ENCODE assay signal across 8 mouse cellular contexts in genomic region chr17:27557181-27557926, GRCm38 (mm10). TPM values are rescaled to one million over a fixed set of nuclear protein-coding genes. Genes with fewer than 3 reads are reported as not detected.
DNase-seq lines count a peak whose midpoint lies in the region; ATAC-seq and TF ChIP-seq lines count a peak whose summit lies in the region.

No protein-coding gene starts in this region.

- peaks cover 54% of the 10 kb centered on the region for H3K4me1 ChIP-seq in heart, embryonic 12.5 days (replicated peaks)
- peaks cover 2 to 30% of the 10 kb centered on the region in 2 experiments for H3K4me1 ChIP-seq in MEL (ENCODE audit: control insufficient read depth in 1 of 2, insufficient read depth in 2 of 2, low read length in 2 of 2)
- H3K4me1 ChIP-seq in forebrain, embryonic 10.5 days: peaks cover 87% of the 10 kb centered on the region
- peaks cover 54% of the 10 kb centered on the region for H3K4me1 ChIP-seq in kidney, embryonic 15.5 days

- peak in 1 of 3 experiments; percentile 20; a peak in 1 of 6 replicates for TF ChIP-seq CTCF in MEL (IDR thresholded peaks at IDR 0.05 in 2 of 3, conservative IDR thresholded peaks at IDR 0.05 in 1 of 3; ENCODE audit: control insufficient read depth in 1 of 3, insufficient read depth in 1 of 3, low read depth in 2 of 3, low read length in 3 of 3, poor library complexity in 1 of 3, severe bottlenecking in 1 of 3)

- no peaks in the 10 kb centered on the region for H3K27me3 ChIP-seq in heart, embryonic 12.5 days (replicated peaks)
- H3K27me3 ChIP-seq in MEL (ENCODE audit: control insufficient read depth in 1 of 2, insufficient read depth in 2 of 2, low read length in 2 of 2): no peaks in the 10 kb centered on the region
- peaks cover 7% of the 10 kb centered on the region; the same call in 1 of the 2 replicates for H3K27me3 ChIP-seq in forebrain, embryonic 10.5 days (ENCODE audit: poor library complexity, severe bottlenecking)
- H3K27me3 ChIP-seq in kidney, embryonic 15.5 days: no peaks in the 10 kb centered on the region

- H3K27ac ChIP-seq in heart, embryonic 12.5 days (ENCODE audit: poor library complexity, severe bottlenecking): peak overlapping the region; percentile 98
- H3K27ac ChIP-seq in MEL (ENCODE audit: control insufficient read depth, low read depth, low read length): peak overlapping the region; percentile 91
- peak overlapping the region; percentile 99 for H3K27ac ChIP-seq in forebrain, embryonic 10.5 days
- peak overlapping the region; percentile 98 for H3K27ac ChIP-seq in kidney, embryonic 15.5 days

- intact Hi-C loops in heart, postnatal 36 days (cut with DNase I): no loop called here

- H3K4me3 ChIP-seq in heart, embryonic 12.5 days: peak overlapping the region; percentile 78
- peak overlapping the region; percentile 61 to 95 for H3K4me3 ChIP-seq in MEL (ENCODE audit: control insufficient read depth in 1 of 2, insufficient read depth in 1 of 2, low read depth in 2 of 2, low read length in 2 of 2)
- peak overlapping the region; percentile 98 for H3K4me3 ChIP-seq in forebrain, embryonic 10.5 days
- H3K4me3 ChIP-seq in kidney, embryonic 15.5 days (replicated peaks): peak overlapping the region; percentile 86

- H3K4me2 ChIP-seq in heart, embryonic 12.5 days: peak overlapping the region; percentile 96
- H3K4me2 ChIP-seq in kidney, embryonic 15.5 days: peak overlapping the region; percentile 90

- TF ChIP-seq RAD21 in MEL (IDR thresholded peaks at IDR 0.05; ENCODE audit: low read depth, low read length): no peak

- H3K9ac ChIP-seq in heart, embryonic 12.5 days: peak overlapping the region; percentile 92
- peak overlapping the region; percentile 99 for H3K9ac ChIP-seq in MEL (ENCODE audit: control insufficient read depth, low read depth, low read length, poor library complexity, severe bottlenecking)
- H3K9ac ChIP-seq in kidney, embryonic 15.5 days: peak overlapping the region; percentile 90

- peak in 1 of 2 experiments; percentile 46; a peak in 1 of 4 replicates for TF ChIP-seq POLR2A in MEL (IDR thresholded peaks at IDR 0.05; ENCODE audit: control insufficient read depth in 1 of 2, insufficient read depth in 1 of 2, low read depth in 1 of 2, low read length in 2 of 2, poor library complexity in 1 of 2)

- WGBS in heart, embryonic 12.5 days: under 1% methylated on average over 70 of the region's 75 CpGs
- under 1% methylated on average over 69 of the region's 75 CpGs for WGBS in forebrain, embryonic 10.5 days
- WGBS in kidney, embryonic 15.5 days: under 1% methylated on average over 57 of the region's 75 CpGs

- H3K36me3 ChIP-seq in heart, embryonic 12.5 days: peaks cover 14% of the 10 kb centered on the region
- peaks cover 5 to 21% of the 10 kb centered on the region in 2 experiments for H3K36me3 ChIP-seq in MEL (ENCODE audit: control insufficient read depth in 1 of 2, insufficient read depth in 2 of 2, low read length in 2 of 2)
- peaks cover 28% of the 10 kb centered on the region for H3K36me3 ChIP-seq in forebrain, embryonic 10.5 days (replicated peaks)
- peaks cover 19% of the 10 kb centered on the region for H3K36me3 ChIP-seq in kidney, embryonic 15.5 days

- peak; percentile 29; the same call in 1 of the 2 replicates for ATAC-seq in heart, embryonic 12.5 days (ENCODE audit: insufficient number of reproducible peaks, low FRiP score)
- peak; percentile 16 for ATAC-seq in kidney, embryonic 15.5 days (replicated peaks; ENCODE audit: low FRiP score)

- no peak for DNase-seq in heart, postnatal 36 days
- DNase-seq in MEL (ENCODE audit: low read depth, low spot score): peak; percentile 91
- DNase-seq in forebrain, embryonic 10.5 days (ENCODE audit: extremely low spot score, low spot score): peak; percentile 63
- DNase-seq in lung, postnatal 4 days: peak; percentile 66 to 75
- DNase-seq in spleen, postnatal 10 days (ENCODE audit: low spot score in 2 of 2): peak; percentile 61 to 78
- DNase-seq in ovary, adult 18-20 months (ENCODE audit: low spot score): no peak

- H3K79me2 ChIP-seq in MEL (ENCODE audit: control insufficient read depth, insufficient read depth, low read length, poor library complexity): peaks cover 53% of the 10 kb centered on the region

- no peaks in the 10 kb centered on the region for H3K9me3 ChIP-seq in heart, embryonic 12.5 days (replicated peaks)
- no peaks in the 10 kb centered on the region for H3K9me3 ChIP-seq in MEL (replicated peaks; ENCODE audit: insufficient read depth, low read length)
- no peaks in the 10 kb centered on the region for H3K9me3 ChIP-seq in forebrain, embryonic 10.5 days
- no peaks in the 10 kb centered on the region for H3K9me3 ChIP-seq in kidney, embryonic 15.5 days (replicated peaks)

- no peak for TF ChIP-seq EP300 in MEL (IDR thresholded peaks at IDR 0.05; ENCODE audit: low read depth in 1 of 2, low read length in 2 of 2)

TF ChIP-seq in MEL, 35 proteins besides CTCF, POLR2A, EP300 and RAD21:
- TF ChIP-seq ETS1 (IDR thresholded peaks at IDR 0.05; ENCODE audit: low read depth, low read length) (peak; percentile 43; the same call in 1 of the 2 replicates), KAT2A (conservative IDR thresholded peaks at IDR 0.05; ENCODE audit: low read depth, low read length) (no peak), UBTF (IDR thresholded peaks at IDR 0.05; ENCODE audit: borderline replicate concordance, insufficient read depth, low read depth, low read length) (no peak), POLR2AphosphoS5 (IDR thresholded peaks at IDR 0.05; ENCODE audit: borderline replicate concordance, low read depth, low read length) (no peak), MYC (IDR thresholded peaks at IDR 0.05; ENCODE audit: low read depth, low read length) (peak; percentile 92), TAL1 (IDR thresholded peaks at IDR 0.05; ENCODE audit: low read length) (no peak), RCOR1 (IDR thresholded peaks at IDR 0.05; ENCODE audit: low read depth, low read length) (no peak), MEF2A (IDR thresholded peaks at IDR 0.05; ENCODE audit: extremely low read depth, insufficient replicate concordance, low read depth, low read length, poor library complexity, severe bottlenecking) (no peak), MXI1 (IDR thresholded peaks at IDR 0.05; ENCODE audit: low read depth, low read length) (peak; percentile 92), JUND (IDR thresholded peaks at IDR 0.05; ENCODE audit: low read depth, low read length) (no peak), MYB (IDR thresholded peaks at IDR 0.05; ENCODE audit: low read depth, low read length) (no peak), SIN3A (IDR thresholded peaks at IDR 0.05; ENCODE audit: low read length) (peak; percentile 79), E2F4 (IDR thresholded peaks at IDR 0.05; ENCODE audit: borderline replicate concordance, low read depth, low read length) (peak; percentile 55; the same call in 1 of the 2 replicates), CHD2 (IDR thresholded peaks at IDR 0.05; ENCODE audit: low read length) (no peak), MAX (IDR thresholded peaks at IDR 0.05; ENCODE audit: low read length) (peak; percentile 95), USF2 (IDR thresholded peaks at IDR 0.05; ENCODE audit: borderline replicate concordance in 1 of 2, insufficient read depth in 1 of 2, low read depth in 1 of 2, low read length in 2 of 2) (no peak), TCF12 (IDR thresholded peaks at IDR 0.05; ENCODE audit: low read depth, low read length) (no peak), POLR2AphosphoS2 (IDR thresholded peaks at IDR 0.05; ENCODE audit: low read length) (peak; percentile 47; the same call in 1 of the 2 replicates), SMC3 (IDR thresholded peaks at IDR 0.05; ENCODE audit: low read depth, low read length) (no peak), ELF1 (IDR thresholded peaks at IDR 0.05; ENCODE audit: low read depth, low read length) (no peak), ZKSCAN1 (IDR thresholded peaks at IDR 0.05; ENCODE audit: low read depth, low read length) (no peak), HCFC1 (IDR thresholded peaks at IDR 0.05; ENCODE audit: low read depth, low read length) (peak; percentile 63; the same call in 1 of the 2 replicates), CHD1 (IDR thresholded peaks at IDR 0.05; ENCODE audit: low read depth, low read length) (no peak)

RNA-seq across cellular contexts. Expression of gene Hmga1, which starts 1.1 kb away (rescaled TPM):
- 188 and 194 TPM in 2 replicates for polyA plus RNA-seq in heart, embryonic 12.5 days (2016; fragmentation: Nextera tagmentation; extraction: Ambion mirVana)
- total RNA-seq in heart, postnatal 36 days (2021): 10 to 100 TPM; 41.2 to 45.0 TPM
- total RNA-seq in MEL (2012; rRNA removed): 96.0 and 106 TPM in 2 replicates
- 100 to 1,000 TPM in 1 of 2 experiments, not detected in 1; 112 TPM for polyA plus RNA-seq in MEL (2012; ENCODE audit: insufficient read depth in 1 of 2, insufficient read length in 2 of 2, low read depth in 1 of 2, low replicate concordance in 2 of 2, missing spikeins in 1 of 2)
- 821 and 911 TPM in 2 replicates for polyA plus RNA-seq in forebrain, embryonic 10.5 days (2016; fragmentation: Nextera tagmentation; extraction: Ambion mirVana)
- 250 and 269 TPM in 2 replicates for polyA plus RNA-seq in kidney, embryonic 15.5 days (2015; fragmentation: Nextera tagmentation; extraction: Ambion mirVana)

RNA-seq across cellular contexts. Expression of gene AI413582, which starts 8.2 kb away (rescaled TPM):
- 13.2 and 14.9 TPM in 2 replicates for polyA plus RNA-seq in heart, embryonic 12.5 days (2016; fragmentation: Nextera tagmentation; extraction: Ambion mirVana)
- 10 to 100 TPM in 1 of 2 experiments, 1 to 10 TPM in 1; 7.4 to 10.4 TPM for total RNA-seq in heart, postnatal 36 days (2021)
- 20.6 and 21.5 TPM in 2 replicates for total RNA-seq in MEL (2012; rRNA removed)
- polyA plus RNA-seq in MEL (2012; ENCODE audit: insufficient read depth in 1 of 2, insufficient read length in 2 of 2, low read depth in 1 of 2, low replicate concordance in 2 of 2, missing spikeins in 1 of 2): 10 to 100 TPM in 1 of 2 experiments, not detected in 1; 56.5 TPM
- 12.5 and 12.7 TPM in 2 replicates for polyA plus RNA-seq in forebrain, embryonic 10.5 days (2016; fragmentation: Nextera tagmentation; extraction: Ambion mirVana)
- polyA plus RNA-seq in kidney, embryonic 15.5 days (2015; fragmentation: Nextera tagmentation; extraction: Ambion mirVana): 14.1 and 17.3 TPM in 2 replicates

RNA-seq across cellular contexts. Expression of gene Grm4, which starts 36.2 kb away (rescaled TPM):
- polyA plus RNA-seq in heart, embryonic 12.5 days (2016; fragmentation: Nextera tagmentation; extraction: Ambion mirVana): 0.08 and 0.10 TPM in 2 replicates
- under 1 TPM; 0.11 to 0.14 TPM for total RNA-seq in heart, postnatal 36 days (2021)
- not detected in 2 replicates for total RNA-seq in MEL (2012; rRNA removed)
- polyA plus RNA-seq in MEL (2012; ENCODE audit: insufficient read depth in 1 of 2, insufficient read length in 2 of 2, low read depth in 1 of 2, low replicate concordance in 2 of 2, missing spikeins in 1 of 2): under 1 TPM in 1 of 2 experiments, not detected in 1; 0.06 TPM
- 0.61 and 0.73 TPM in 2 replicates for polyA plus RNA-seq in forebrain, embryonic 10.5 days (2016; fragmentation: Nextera tagmentation; extraction: Ambion mirVana)
- 1.0 and 1.2 TPM in 2 replicates for polyA plus RNA-seq in kidney, embryonic 15.5 days (2015; fragmentation: Nextera tagmentation; extraction: Ambion mirVana)

Comparison
In these comparisons a context has a peak if more than half of its experiments do, and no peak if none do; other contexts are left out.
1. DNase-seq: peak in MEL (single experiment), forebrain, embryonic 10.5 days (single experiment), lung, postnatal 4 days (2 of 2) and spleen, postnatal 10 days (2 of 2); none in heart, postnatal 36 days (0 of 2) and ovary, adult 18-20 months (single experiment).
2. Peak in every context shown above with its lines, with median percentiles within 50 percentile points of each other: H3K27ac ChIP-seq, H3K4me3 ChIP-seq and H3K9ac ChIP-seq.